Mouse (Mus musculus) lung, embryonic 16.5 days (tissue): ENCODE measurements at regions not wholly inside any gene's neighbourhood (a gene's known extent, or its start where the extent isn't known, plus 50 kb on each side); places are given as distances from the start of the nearest gene placed in this dataset.

ENCODE experiments used
- ATAC-seq: fragments of 200-750 bp; cut with Nextera tagmentation; 2 replicates; pipeline ENCODE4 v1.8.0; 2017; ENCODE audit warnings: low read depth, mild to moderate bottlenecking, moderate library complexity
- H3K27ac ChIP-seq: fragments of 300-500 bp; sonication (generic); 2 replicates; pipeline ENCODE4 v1.5.1; 2014; ENCODE audit warnings: mild to moderate bottlenecking, control low read depth, low read length
- H3K27me3 ChIP-seq: fragments of 300-500 bp; sonication (generic); 2 replicates; pipeline ENCODE4 v1.6.1; 2014; ENCODE audit warnings: low read depth, low read length, mixed read lengths; ENCODE audit not compliant: control insufficient read depth, insufficient read depth
- H3K36me3 ChIP-seq: fragments of 300-500 bp; sonication (generic); 2 replicates; pipeline ENCODE4 v1.6.1; 2014; ENCODE audit warnings: low read length; ENCODE audit not compliant: control insufficient read depth, insufficient read depth
- H3K4me1 ChIP-seq: fragments of 300-500 bp; sonication (generic); replicated peaks from 2 replicates; pipeline ENCODE4 v1.6.1; 2014; ENCODE audit warnings: low read length, mixed read lengths; ENCODE audit not compliant: control insufficient read depth, insufficient read depth
- H3K4me2 ChIP-seq: fragments of 300-500 bp; sonication (generic); 2 replicates; pipeline ENCODE4 v1.6.1; 2014; ENCODE audit warnings: low read depth, low read length, control low read depth
- H3K4me3 ChIP-seq: fragments of 300-500 bp; sonication (generic); 2 replicates; pipeline ENCODE4 v1.5.1; 2014; ENCODE audit warnings: mild to moderate bottlenecking, low read length, control low read depth
- H3K9ac ChIP-seq: fragments of 300-500 bp; sonication (generic); 2 replicates; pipeline ENCODE4 v1.6.1; 2014; ENCODE audit warnings: low read length, control low read depth
- H3K9me3 ChIP-seq: fragments of 300-500 bp; sonication (generic); 2 replicates; pipeline ENCODE4 v1.6.1; 2016; ENCODE audit warnings: low read length; ENCODE audit not compliant: control insufficient read depth
- WGBS: fragments of 180-500 bp; shearing (Covaris S2); extraction: QIAGEN DNeasy Blood & Tissue Kit; methylation state at CpG from one replicate; pipeline ENCODE4 v1.1.7; 2014; 5-methylcytosine and 5-hydroxymethylcytosine counted together

- ATAC-seq = no peak
- WGBS = 66% methylated on average over 2 of the region's 2 CpGs
- Histone ChIP-seq H3K9me3 (no peaks in the 10 kb centered on the region), H3K27me3 (no peaks in the 10 kb centered on the region), H3K4me1 (no peaks in the 10 kb centered on the region), H3K4me3 (no peak overlapping the region), H3K36me3 (no peaks in the 10 kb centered on the region), H3K9ac (no peak overlapping the region), H3K4me2 (no peak overlapping the region), H3K27ac (no peak overlapping the region)
Measured at GRCm38 (mm10) chr8:97403308-97403707, 1515.0 kb upstream of the Got2 start.

- Histone ChIP-seq H3K27me3 (no peaks in the 10 kb centered on the region), H3K36me3 (no peaks in the 10 kb centered on the region), H3K4me2 (no peak overlapping the region), H3K4me1 (no peaks in the 10 kb centered on the region), H3K4me3 (no peak overlapping the region), H3K27ac (no peak overlapping the region), H3K9ac (no peak overlapping the region), H3K9me3 (no peaks in the 10 kb centered on the region)
- WGBS = 51% methylated on average over 7 of the region's 7 CpGs
- no peak for ATAC-seq
Measured at GRCm38 (mm10) chr8:97397327-97397719, 1509.0 kb upstream of the Got2 start.

- ATAC-seq = no peak
- no peaks in the 10 kb centered on the region for H3K9me3 ChIP-seq
- WGBS = 54% methylated on average over 5 of the region's 5 CpGs
Measured at GRCm38 (mm10) chr8:97396634-97397326, 1508.4 kb upstream of the Got2 start.

GRCm38 (mm10) chr8:97389651-97390050 lies 1501.3 kb upstream of the Got2 start:
- WGBS = 15% methylated on average over 7 of the region's 7 CpGs
- Histone ChIP-seq H3K9ac (no peak overlapping the region), H3K36me3 (no peaks in the 10 kb centered on the region), H3K27me3 (no peaks in the 10 kb centered on the region), H3K4me1 (no peaks in the 10 kb centered on the region), H3K9me3 (no peaks in the 10 kb centered on the region), H3K4me3 (no peak overlapping the region), H3K4me2 (no peak overlapping the region), H3K27ac (no peak overlapping the region)
- ATAC-seq = no peak

More at GRCm38 (mm10) chr8:97396634-97397326, 1508.4 kb upstream of the Got2 start:
- H3K4me1 ChIP-seq = no peaks in the 10 kb centered on the region
- no peak overlapping the region for H3K4me2 ChIP-seq
- no peaks in the 10 kb centered on the region for H3K36me3 ChIP-seq
- no peak overlapping the region for H3K27ac ChIP-seq
- H3K27me3 ChIP-seq = no peaks in the 10 kb centered on the region
- H3K9ac ChIP-seq = no peak overlapping the region
- no peak overlapping the region for H3K4me3 ChIP-seq

- H3K4me2 ChIP-seq = no peak overlapping the region
- no peaks in the 10 kb centered on the region for H3K27me3 ChIP-seq
- 14% methylated on average over 2 of the region's 2 CpGs for WGBS
- no peaks in the 10 kb centered on the region for H3K36me3 ChIP-seq
- H3K4me3 ChIP-seq = no peak overlapping the region
- no peaks in the 10 kb centered on the region for H3K4me1 ChIP-seq
- no peaks in the 10 kb centered on the region for H3K9me3 ChIP-seq
- ATAC-seq = no peak
- no peak overlapping the region for H3K27ac ChIP-seq
- no peak overlapping the region for H3K9ac ChIP-seq
Measured at GRCm38 (mm10) chr8:97389149-97389548, 1500.8 kb upstream of the Got2 start.

GRCm38 (mm10) chr8:97374911-97375771 lies 1486.8 kb upstream of the Got2 start:
- Histone ChIP-seq H3K9me3 (no peaks in the 10 kb centered on the region), H3K27me3 (no peaks in the 10 kb centered on the region), H3K4me3 (no peak overlapping the region), H3K27ac (no peak overlapping the region), H3K4me1 (no peaks in the 10 kb centered on the region), H3K36me3 (no peaks in the 10 kb centered on the region), H3K4me2 (no peak overlapping the region), H3K9ac (no peak overlapping the region)
- peak; percentile 61 for ATAC-seq
- 35% methylated on average over 3 of the region's 3 CpGs for WGBS

- no peaks in the 10 kb centered on the region for H3K36me3 ChIP-seq
- ATAC-seq = no peak
- H3K27ac ChIP-seq = no peak overlapping the region
- no peak overlapping the region for H3K4me3 ChIP-seq
- whole genome bisulfite sequencing = 75% methylated on average over 6 of the region's 6 CpGs
- no peaks in the 10 kb centered on the region for H3K27me3 ChIP-seq
- no peaks in the 10 kb centered on the region for H3K4me1 ChIP-seq
- H3K4me2 ChIP-seq = no peak overlapping the region
- no peak overlapping the region for H3K9ac ChIP-seq
- H3K9me3 ChIP-seq = no peaks in the 10 kb centered on the region
Measured at GRCm38 (mm10) chr8:97346630-97347029, 1458.3 kb upstream of the Got2 start.

GRCm38 (mm10) chr8:97315497-97315896 lies 1427.2 kb upstream of the Got2 start:
- no peak overlapping the region for H3K4me3 ChIP-seq
- no peaks in the 10 kb centered on the region for H3K4me1 ChIP-seq
- H3K27ac ChIP-seq = no peak overlapping the region
- H3K9ac ChIP-seq = no peak overlapping the region
- no peaks in the 10 kb centered on the region for H3K27me3 ChIP-seq
- whole genome bisulfite sequencing = 67% methylated on average over 4 of the region's 4 CpGs
- no peak for ATAC-seq
- H3K4me2 ChIP-seq = no peak overlapping the region
- no peaks in the 10 kb centered on the region for H3K9me3 ChIP-seq
- H3K36me3 ChIP-seq = no peaks in the 10 kb centered on the region

- ATAC-seq = no peak
- Histone ChIP-seq H3K27ac (no peak overlapping the region), H3K9me3 (no peaks in the 10 kb centered on the region), H3K4me3 (no peak overlapping the region), H3K27me3 (no peaks in the 10 kb centered on the region), H3K9ac (no peak overlapping the region), H3K4me1 (no peaks in the 10 kb centered on the region), H3K4me2 (no peak overlapping the region), H3K36me3 (no peaks in the 10 kb centered on the region)
- WGBS = 41% methylated on average over 7 of the region's 7 CpGs
Measured at GRCm38 (mm10) chr8:97308304-97308703, 1420.0 kb upstream of the Got2 start.
